Mouse (Mus musculus): Measurements from ENCODE around the gene BC035044. TPM values are rescaled to one million over a fixed set of nuclear protein-coding genes. Genes with fewer than 3 reads are reported as not detected.

BC035044 gene
- polyA plus RNA-seq, 1 experiment from 2014 or later = 0.36 TPM

- Histone ChIP-seq H3K9me3 (ENCODE audit: control insufficient read depth, low read length) (no peaks in the 10 kb centered on the region), H3K27ac (replicated peaks; ENCODE audit: low read depth, low read length) (no peak overlapping the region), H3K9ac (replicated peaks; ENCODE audit: low read length) (no peak overlapping the region), H3K4me3 (replicated peaks; ENCODE audit: low read depth, low read length) (no peak overlapping the region), H3K4me1 (ENCODE audit: control insufficient read depth, insufficient read depth, low read length) (no peaks in the 10 kb centered on the region), H3K36me3 (ENCODE audit: control insufficient read depth, insufficient read depth, low read length) (no peaks in the 10 kb centered on the region), H3K27me3 (ENCODE audit: control insufficient read depth, insufficient read depth, low read length) (no peaks in the 10 kb centered on the region), H3K4me2 (ENCODE audit: low read length) (no peak overlapping the region)
- DNase-seq (no peak), ATAC-seq (ENCODE audit: low FRiP score, low TSS enrichment) (no peak)
- WGBS = 92% methylated on average over 3 of the region's 3 CpGs
These were observed 36.0 kb downstream of the BC035044 start for GRCm38 (mm10) chr6:128854895-128855294.

- Histone ChIP-seq H3K27ac (replicated peaks; ENCODE audit: low read depth, low read length) (no peak overlapping the region), H3K9me3 (ENCODE audit: control insufficient read depth, low read length) (no peaks in the 10 kb centered on the region), H3K4me1 (ENCODE audit: control insufficient read depth, insufficient read depth, low read length) (no peaks in the 10 kb centered on the region), H3K36me3 (ENCODE audit: control insufficient read depth, insufficient read depth, low read length) (no peaks in the 10 kb centered on the region), H3K4me2 (ENCODE audit: low read length) (peak overlapping the region; percentile 21; the same call in 1 of the 2 replicates), H3K9ac (replicated peaks; ENCODE audit: low read length) (no peak overlapping the region), H3K4me3 (replicated peaks; ENCODE audit: low read depth, low read length) (no peak overlapping the region), H3K27me3 (ENCODE audit: control insufficient read depth, insufficient read depth, low read length) (no peaks in the 10 kb centered on the region)
- DNase-seq (peak; percentile 84), ATAC-seq (ENCODE audit: low FRiP score, low TSS enrichment) (peak; percentile 72)
- 44% methylated on average over 12 of the region's 12 CpGs for WGBS
These were observed 36.7 kb downstream of the BC035044 start for GRCm38 (mm10) chr6:128854024-128854820.

- no peak overlapping the region for H3K9ac ChIP-seq (replicated peaks; ENCODE audit: low read length)
- no peak overlapping the region for H3K4me2 ChIP-seq (ENCODE audit: low read length)
- no peaks in the 10 kb centered on the region for H3K4me1 ChIP-seq (ENCODE audit: control insufficient read depth, insufficient read depth, low read length)
- H3K27me3 ChIP-seq (ENCODE audit: control insufficient read depth, insufficient read depth, low read length) = no peaks in the 10 kb centered on the region
- H3K4me3 ChIP-seq (replicated peaks; ENCODE audit: low read depth, low read length) = no peak overlapping the region
- DNase-seq (no peak), ATAC-seq (ENCODE audit: low FRiP score, low TSS enrichment) (no peak)
- no peaks in the 10 kb centered on the region for H3K9me3 ChIP-seq (ENCODE audit: control insufficient read depth, low read length)
- no peaks in the 10 kb centered on the region for H3K36me3 ChIP-seq (ENCODE audit: control insufficient read depth, insufficient read depth, low read length)
- 89% methylated on average over 3 of the region's 3 CpGs for WGBS
- H3K27ac ChIP-seq (replicated peaks; ENCODE audit: low read depth, low read length) = no peak overlapping the region
These were observed 38.2 kb downstream of the BC035044 start for GRCm38 (mm10) chr6:128852766-128853165.

GRCm38 (mm10) chr6:128851151-128851550, 39.8 kb downstream of the BC035044 start:
- Histone ChIP-seq H3K4me3 (replicated peaks; ENCODE audit: low read depth, low read length) (no peak overlapping the region), H3K27ac (replicated peaks; ENCODE audit: low read depth, low read length) (no peak overlapping the region), H3K9ac (replicated peaks; ENCODE audit: low read length) (no peak overlapping the region), H3K27me3 (ENCODE audit: control insufficient read depth, insufficient read depth, low read length) (no peaks in the 10 kb centered on the region), H3K4me1 (ENCODE audit: control insufficient read depth, insufficient read depth, low read length) (no peaks in the 10 kb centered on the region), H3K4me2 (ENCODE audit: low read length) (no peak overlapping the region), H3K36me3 (ENCODE audit: control insufficient read depth, insufficient read depth, low read length) (no peaks in the 10 kb centered on the region), H3K9me3 (ENCODE audit: control insufficient read depth, low read length) (no peaks in the 10 kb centered on the region)
- 80% methylated on average over 2 of the region's 2 CpGs for WGBS
- no peak for ATAC-seq (ENCODE audit: low FRiP score, low TSS enrichment)
- no peak for DNase-seq

- Histone ChIP-seq H3K36me3 (ENCODE audit: control insufficient read depth, insufficient read depth, low read length) (no peaks in the 10 kb centered on the region), H3K4me3 (replicated peaks; ENCODE audit: low read depth, low read length) (no peak overlapping the region), H3K27me3 (ENCODE audit: control insufficient read depth, insufficient read depth, low read length) (no peaks in the 10 kb centered on the region), H3K9me3 (ENCODE audit: control insufficient read depth, low read length) (no peaks in the 10 kb centered on the region), H3K4me2 (ENCODE audit: low read length) (no peak overlapping the region), H3K27ac (replicated peaks; ENCODE audit: low read depth, low read length) (no peak overlapping the region), H3K4me1 (ENCODE audit: control insufficient read depth, insufficient read depth, low read length) (no peaks in the 10 kb centered on the region), H3K9ac (replicated peaks; ENCODE audit: low read length) (no peak overlapping the region)
- WGBS = 81% methylated on average over 2 of the region's 2 CpGs
- ATAC-seq (ENCODE audit: low FRiP score, low TSS enrichment) = no peak
- DNase-seq = no peak
These were observed 40.3 kb downstream of the BC035044 start for GRCm38 (mm10) chr6:128850671-128851070.

- Histone ChIP-seq H3K9ac (replicated peaks; ENCODE audit: low read length) (no peak overlapping the region), H3K4me2 (ENCODE audit: low read length) (no peak overlapping the region), H3K4me3 (replicated peaks; ENCODE audit: low read depth, low read length) (no peak overlapping the region), H3K27ac (replicated peaks; ENCODE audit: low read depth, low read length) (no peak overlapping the region), H3K36me3 (ENCODE audit: control insufficient read depth, insufficient read depth, low read length) (no peaks in the 10 kb centered on the region), H3K4me1 (ENCODE audit: control insufficient read depth, insufficient read depth, low read length) (no peaks in the 10 kb centered on the region), H3K9me3 (ENCODE audit: control insufficient read depth, low read length) (no peaks in the 10 kb centered on the region), H3K27me3 (ENCODE audit: control insufficient read depth, insufficient read depth, low read length) (no peaks in the 10 kb centered on the region)
- WGBS = 60% methylated on average over 2 of the region's 2 CpGs
- DNase-seq (peak; percentile 85), ATAC-seq (ENCODE audit: low FRiP score, low TSS enrichment) (0 out of 2 replicates have a peak, but pooled peaks have one; percentile 39)
These were observed 41.0 kb downstream of the BC035044 start for GRCm38 (mm10) chr6:128849902-128850301.

GRCm38 (mm10) chr6:128847401-128847800, 43.5 kb downstream of the BC035044 start:
- H3K4me1 ChIP-seq (ENCODE audit: control insufficient read depth, insufficient read depth, low read length) = peaks cover 5% of the 10 kb centered on the region; the same call in 1 of the 2 replicates
- no peak for ATAC-seq (ENCODE audit: low FRiP score, low TSS enrichment)
- no peak for DNase-seq
- H3K27ac ChIP-seq (replicated peaks; ENCODE audit: low read depth, low read length) = no peak overlapping the region
- no peak overlapping the region for H3K9ac ChIP-seq (replicated peaks; ENCODE audit: low read length)
- 92% methylated on average over 4 of the region's 4 CpGs for WGBS
- H3K4me2 ChIP-seq (ENCODE audit: low read length) = no peak overlapping the region
- no peaks in the 10 kb centered on the region for H3K36me3 ChIP-seq (ENCODE audit: control insufficient read depth, insufficient read depth, low read length)
- no peaks in the 10 kb centered on the region for H3K9me3 ChIP-seq (ENCODE audit: control insufficient read depth, low read length)
- H3K27me3 ChIP-seq (ENCODE audit: control insufficient read depth, insufficient read depth, low read length) = no peaks in the 10 kb centered on the region
- H3K4me3 ChIP-seq (replicated peaks; ENCODE audit: low read depth, low read length) = no peak overlapping the region

GRCm38 (mm10) chr6:128845998-128846542, 44.9 kb downstream of the BC035044 start:
- H3K4me2 ChIP-seq (ENCODE audit: low read length) = no peak overlapping the region
- ATAC-seq (ENCODE audit: low FRiP score, low TSS enrichment) = no peak
- no peaks in the 10 kb centered on the region for H3K36me3 ChIP-seq (ENCODE audit: control insufficient read depth, insufficient read depth, low read length)
- H3K4me1 ChIP-seq (ENCODE audit: control insufficient read depth, insufficient read depth, low read length) = peaks cover 13% of the 10 kb centered on the region; the same call in 1 of the 2 replicates
- no peak overlapping the region for H3K9ac ChIP-seq (replicated peaks; ENCODE audit: low read length)
- no peak overlapping the region for H3K4me3 ChIP-seq (replicated peaks; ENCODE audit: low read depth, low read length)
- 71% methylated on average over 6 of the region's 9 CpGs for WGBS
- DNase-seq = no peak
- H3K27ac ChIP-seq (replicated peaks; ENCODE audit: low read depth, low read length) = no peak overlapping the region
- no peaks in the 10 kb centered on the region for H3K9me3 ChIP-seq (ENCODE audit: control insufficient read depth, low read length)
- H3K27me3 ChIP-seq (ENCODE audit: control insufficient read depth, insufficient read depth, low read length) = no peaks in the 10 kb centered on the region

All from midbrain, embryonic 14.5 days (tissue).